Mouse (Mus musculus) lung, postnatal 10 days (tissue): ENCODE data around the gene Bmpr1b.
A peak's percentile ranks its signal among the peaks of the same experiment; 100 is the strongest.

Experiments used
- DNase-seq: peaks from one replicate; pipeline ENCODE4 v3.0.0; 2021

Gene Bmpr1b

DNA sequence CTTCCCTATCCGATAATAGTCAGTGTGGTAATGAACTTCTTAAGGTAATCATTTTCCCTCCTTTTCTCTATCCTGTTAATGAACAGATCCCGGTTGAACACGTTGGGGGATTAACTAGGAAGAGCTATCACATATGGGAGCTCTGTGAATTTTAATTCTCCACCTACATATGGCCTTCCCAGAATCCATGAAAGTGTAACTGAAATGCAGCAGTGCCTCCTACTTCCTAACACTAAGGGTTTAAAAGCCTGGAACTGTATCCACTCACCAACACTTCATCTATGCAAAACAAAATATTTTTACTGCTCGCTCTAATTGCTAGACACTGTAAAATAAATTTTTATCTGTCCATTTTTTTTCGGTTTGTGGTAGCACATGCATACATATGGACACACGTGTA is 63.0 kb downstream of the Bmpr1b start:
- DNase-seq: no peak

DNA sequence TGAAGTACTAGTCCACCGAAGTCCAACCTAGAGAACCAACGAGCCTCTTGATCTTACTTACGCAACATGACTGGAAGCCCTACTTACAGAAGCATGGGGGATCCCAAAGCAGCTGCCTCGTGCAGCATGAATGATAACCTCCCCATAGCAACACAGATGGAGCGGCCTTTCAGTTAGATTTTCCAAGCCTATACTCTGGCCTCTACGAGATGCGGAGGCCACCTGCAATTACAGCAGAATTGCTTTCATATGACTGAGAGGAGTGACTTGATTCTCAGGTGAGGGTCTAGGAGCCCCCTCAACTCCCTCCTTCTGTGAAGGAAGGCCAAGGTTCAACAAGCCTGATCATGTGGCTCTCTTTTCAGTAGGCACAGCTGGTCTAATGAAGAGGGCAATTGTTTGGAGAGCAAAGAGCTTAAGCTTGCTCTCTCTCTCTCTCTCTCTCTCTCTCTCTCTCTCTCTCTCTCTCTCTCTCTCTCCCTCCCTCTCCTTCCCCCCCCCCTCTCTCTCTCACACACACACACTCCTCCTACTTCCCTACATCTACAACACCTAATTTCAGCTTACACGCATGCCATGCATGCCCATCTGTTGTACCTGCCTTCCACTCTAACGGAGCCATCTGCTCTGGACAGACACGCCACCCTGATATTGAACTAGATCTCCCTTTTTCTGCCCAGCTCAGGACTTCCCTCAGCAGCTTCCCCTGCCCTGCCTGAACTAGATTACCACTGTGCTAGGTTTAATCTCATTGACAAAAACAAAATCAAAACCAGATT is 65.0 kb downstream of the Bmpr1b start:
- no peak for DNase-seq

DNA sequence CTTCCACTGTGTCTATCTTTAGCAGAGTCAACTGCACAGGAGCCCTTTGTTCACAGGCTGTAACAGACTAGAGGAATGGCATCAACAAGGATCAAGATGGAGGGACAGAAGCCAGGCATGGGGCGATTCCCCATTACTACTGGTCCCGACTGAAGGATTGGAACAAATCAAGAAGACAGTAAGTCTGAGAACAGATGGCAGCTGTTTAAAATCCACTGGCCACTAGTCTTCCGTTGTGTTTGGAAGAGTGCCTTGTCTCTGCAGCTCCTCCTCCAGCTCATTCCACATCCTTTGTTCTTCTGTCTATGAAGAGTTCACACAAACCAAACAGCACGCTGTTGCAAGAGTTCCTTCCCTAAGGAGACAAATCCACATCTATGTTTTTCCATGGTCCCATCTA is 65.6 kb downstream of the Bmpr1b start:
- peak; percentile 3 for DNase-seq

DNA sequence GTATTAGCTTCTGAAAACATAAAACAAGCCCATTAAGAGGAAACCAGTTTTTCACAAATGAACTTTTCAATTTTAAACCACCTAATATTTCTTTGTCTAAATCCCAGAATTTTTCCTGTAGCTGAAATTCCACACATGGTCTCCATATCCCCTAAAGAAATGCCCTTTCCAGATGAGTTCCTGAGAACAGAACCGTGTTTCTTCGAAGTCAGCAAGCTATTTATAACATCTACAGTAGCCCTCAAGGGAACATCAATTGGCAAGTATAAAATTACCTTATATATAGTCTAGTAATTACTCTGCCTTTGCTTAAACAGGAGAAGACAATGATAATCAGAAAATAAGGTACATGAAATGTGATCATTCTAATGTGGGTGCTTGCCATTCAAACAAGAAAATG is 70.1 kb downstream of the Bmpr1b start:
- DNase-seq: no peak

DNA sequence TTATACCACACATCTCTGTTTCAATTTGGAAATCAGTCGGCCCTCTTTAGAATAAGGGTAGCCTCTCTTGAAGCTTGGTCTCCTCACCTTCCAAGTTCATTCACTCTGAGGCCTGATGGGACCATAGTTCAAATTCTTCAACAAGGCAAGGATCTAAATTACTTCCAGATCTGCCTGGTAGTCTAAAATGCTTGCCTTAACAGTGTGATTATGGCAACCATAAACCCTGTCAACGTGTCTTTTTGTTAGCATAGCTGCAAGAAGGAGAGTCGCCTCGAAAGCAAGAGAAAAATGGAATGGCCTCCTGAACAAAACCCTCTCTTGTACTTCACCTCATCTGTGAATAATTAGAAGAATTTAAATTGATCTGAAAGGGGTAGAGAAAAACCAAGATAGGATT is 75.2 kb downstream of the Bmpr1b start:
- DNase-seq: no peak

DNA sequence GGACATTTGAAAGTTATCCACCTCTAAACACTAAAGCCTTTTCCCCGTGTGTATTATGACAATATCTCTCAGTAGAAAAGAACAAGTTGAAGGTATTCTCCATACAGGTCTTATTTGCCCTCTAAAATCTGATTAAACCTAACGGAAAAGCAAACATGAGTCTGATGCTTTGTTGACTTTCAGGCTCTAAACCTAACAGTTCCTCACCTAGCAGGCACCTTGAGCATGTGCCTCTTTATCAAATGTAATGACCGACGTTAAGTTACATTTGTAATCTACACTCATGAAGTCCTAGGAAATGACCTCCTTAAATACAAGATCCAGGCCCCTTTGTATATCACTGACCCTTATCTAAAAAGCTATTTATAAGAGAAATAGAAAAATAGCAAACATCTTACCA is 79.5 kb downstream of the Bmpr1b start:
- DNase-seq: no peak

DNA sequence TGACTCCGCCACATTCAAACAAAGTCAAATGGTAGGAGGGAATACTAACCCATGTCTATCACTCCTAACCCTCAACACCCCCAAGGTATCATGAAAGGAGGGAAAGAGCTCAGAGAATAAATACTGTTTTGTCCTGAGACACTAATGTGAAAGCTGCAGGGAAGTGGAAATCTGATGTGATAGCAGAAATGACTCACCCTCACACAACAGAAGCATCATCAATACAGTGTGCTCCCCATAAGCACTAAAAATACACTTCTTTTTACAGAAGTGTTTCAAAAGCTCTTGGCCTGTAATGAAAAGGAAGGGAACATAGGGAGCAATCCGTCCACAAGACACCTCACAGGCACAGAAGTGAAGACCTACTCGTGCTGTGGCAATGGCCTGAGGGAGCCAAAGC is 83.3 kb downstream of the Bmpr1b start:
- DNase-seq: no peak

DNA sequence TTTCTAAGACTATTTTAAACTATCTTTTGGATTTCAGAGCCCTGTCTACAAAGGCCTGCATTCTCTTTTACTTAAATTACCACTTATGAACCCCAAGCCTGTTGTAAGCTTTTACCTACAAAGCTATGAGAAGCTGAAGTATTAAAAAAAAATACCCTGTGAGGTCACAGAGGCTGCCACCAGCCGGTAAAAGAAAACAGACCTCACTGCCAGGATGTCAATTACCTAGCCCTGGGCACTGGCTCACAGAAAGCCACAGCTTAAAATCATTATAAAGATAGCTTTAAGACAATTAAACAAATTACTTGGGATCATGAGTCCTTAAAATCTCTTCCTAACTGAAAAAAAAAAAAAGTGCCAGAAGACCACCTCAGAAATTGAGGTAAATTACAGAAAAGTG is 85.1 kb downstream of the Bmpr1b start:
- DNase-seq: no peak

DNA sequence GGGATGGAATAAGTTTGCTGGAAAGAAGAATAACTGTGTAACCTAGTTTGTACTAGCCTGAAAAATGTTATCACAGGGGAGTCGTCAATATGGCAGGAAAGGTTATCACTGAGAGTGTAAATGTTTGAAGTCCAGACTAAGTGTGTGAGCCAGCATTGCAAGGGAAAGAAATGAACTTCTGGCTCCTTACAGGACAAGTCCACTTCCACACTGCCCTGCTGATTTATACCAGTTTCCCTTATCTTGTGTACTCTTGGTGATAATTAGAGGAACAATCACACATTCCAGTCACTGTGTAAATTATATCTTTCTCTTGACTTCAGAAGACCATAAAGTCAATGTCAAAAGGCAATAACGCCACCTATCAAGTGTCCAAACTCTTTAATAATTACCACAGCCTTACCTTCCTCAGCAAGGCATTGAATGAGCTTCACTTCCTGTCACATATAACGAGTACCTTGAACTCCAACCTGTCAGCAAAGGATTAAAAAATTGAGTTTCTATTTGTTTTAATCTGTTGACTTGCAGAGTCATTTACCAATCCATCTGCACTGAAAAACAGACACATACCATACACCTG is 91.4 kb downstream of the Bmpr1b start:
- no peak for DNase-seq

DNA sequence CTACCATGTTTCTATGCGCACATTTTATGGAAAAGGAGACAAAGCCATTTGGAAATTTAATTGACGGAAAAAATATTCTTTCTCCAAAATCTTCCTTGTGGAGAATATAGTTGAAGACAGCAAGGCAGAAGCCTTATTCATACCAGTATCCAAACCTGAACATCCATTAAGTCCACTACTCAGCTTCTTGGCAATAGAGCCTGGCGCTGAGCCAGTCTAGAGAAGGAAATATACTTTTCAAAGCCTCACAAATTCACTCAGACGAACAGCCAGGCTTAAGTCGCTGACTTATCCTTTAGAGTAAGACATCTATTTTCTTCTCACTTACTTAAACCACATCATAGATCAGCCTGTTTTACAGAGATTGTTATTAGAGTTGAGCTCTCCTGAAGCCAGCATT is 97.6 kb downstream of the Bmpr1b start:
- no peak for DNase-seq

DNA sequence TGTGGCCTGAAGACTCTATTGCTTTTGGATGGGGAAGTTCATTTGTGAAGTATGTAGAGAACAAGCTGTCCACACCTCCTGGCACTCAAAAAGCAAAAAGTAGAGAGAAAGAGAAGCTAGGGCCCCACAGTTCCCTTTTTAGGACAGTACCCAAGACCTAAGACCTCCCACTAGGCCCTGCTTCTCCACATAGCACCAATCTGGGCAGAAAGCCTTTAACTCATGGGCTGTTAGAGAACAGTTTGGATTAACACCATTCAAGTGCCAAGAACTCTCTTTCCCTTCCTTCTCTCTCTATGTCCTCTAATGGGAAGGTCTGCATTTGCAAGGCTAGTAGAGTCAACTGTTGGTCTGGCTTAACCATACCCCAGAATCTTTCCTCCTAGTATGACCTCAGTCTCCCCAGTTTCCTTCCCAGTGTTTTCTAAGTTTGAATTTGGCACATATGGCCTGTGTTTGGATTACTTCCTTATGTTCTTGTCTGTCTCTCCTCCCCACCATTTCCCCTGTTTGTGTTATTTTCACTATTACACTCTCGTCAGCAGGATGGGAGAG is 102.4 kb downstream of the Bmpr1b start:
- peak; percentile 45 for DNase-seq

DNA sequence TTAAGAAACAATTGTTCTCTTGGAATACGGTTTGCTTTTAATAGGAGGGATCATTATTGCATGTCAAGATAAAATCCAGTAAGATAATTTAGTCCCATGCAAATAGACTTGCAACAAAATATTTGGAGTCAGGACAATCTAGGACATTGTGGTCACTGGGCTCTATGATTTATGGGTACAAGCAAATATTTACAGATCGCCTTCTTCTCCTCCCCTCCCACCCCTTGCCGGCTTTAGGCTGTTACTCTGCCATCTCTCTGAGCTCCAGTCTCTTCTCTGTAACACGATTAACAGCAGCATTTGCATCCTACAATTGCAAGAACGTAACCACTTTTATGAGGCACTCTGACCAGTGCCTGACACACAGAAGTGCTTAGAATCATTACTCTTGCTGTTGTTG is 104.1 kb downstream of the Bmpr1b start:
- DNase-seq: peak; percentile 12

DNA sequence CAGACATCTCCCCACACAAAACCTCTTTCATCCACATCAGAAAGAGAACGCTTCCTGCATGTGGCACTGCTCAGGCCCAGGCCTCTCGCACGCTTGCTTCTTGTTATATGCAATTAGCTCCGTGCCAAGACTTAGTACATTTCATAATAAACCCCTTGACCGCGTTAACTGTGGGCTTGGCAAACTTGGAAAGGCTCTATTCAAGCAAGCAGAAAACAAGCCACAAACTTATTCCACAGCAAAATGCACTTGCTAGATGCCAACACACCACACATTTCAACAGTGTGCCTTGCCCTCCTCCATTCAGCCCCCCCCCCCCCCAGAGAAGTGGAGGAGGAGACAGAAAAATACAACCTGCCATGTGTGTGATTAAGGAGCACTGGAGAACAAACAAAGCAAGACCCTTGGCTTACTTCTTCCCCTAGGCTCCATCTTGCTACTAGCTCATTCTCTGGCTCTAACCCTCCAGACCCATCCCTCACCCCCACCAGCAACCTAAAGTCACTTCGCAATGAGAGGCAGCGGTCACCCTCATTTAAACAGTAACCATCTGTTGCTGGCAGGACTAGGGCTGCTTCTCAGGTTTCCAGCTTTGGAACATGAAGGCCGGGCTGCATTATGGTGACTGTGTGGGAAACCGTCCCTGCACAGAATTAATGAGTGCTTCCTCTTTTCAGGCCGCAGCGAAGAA is 105.5 kb downstream of the Bmpr1b start:
- DNase-seq: peak; percentile 21

DNA sequence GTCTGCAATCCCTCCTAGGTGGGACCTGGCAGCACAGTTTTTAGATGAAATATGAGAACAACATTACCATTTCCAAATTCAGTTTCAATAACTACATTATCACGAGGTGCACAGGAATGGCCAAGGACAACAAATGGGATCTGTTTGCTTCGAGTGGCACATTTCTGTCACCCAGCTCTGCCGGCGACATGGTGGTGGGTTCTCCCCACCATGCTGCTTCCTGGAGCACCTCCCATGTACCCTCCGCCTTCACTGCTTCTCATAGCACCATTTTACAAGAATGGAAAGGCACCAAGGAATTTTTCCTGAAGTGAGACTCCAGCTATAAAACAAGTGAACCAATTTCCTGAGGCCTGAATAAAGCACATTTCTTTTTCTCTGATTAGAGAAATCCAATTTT is 108.0 kb downstream of the Bmpr1b start:
- no peak for DNase-seq

DNA sequence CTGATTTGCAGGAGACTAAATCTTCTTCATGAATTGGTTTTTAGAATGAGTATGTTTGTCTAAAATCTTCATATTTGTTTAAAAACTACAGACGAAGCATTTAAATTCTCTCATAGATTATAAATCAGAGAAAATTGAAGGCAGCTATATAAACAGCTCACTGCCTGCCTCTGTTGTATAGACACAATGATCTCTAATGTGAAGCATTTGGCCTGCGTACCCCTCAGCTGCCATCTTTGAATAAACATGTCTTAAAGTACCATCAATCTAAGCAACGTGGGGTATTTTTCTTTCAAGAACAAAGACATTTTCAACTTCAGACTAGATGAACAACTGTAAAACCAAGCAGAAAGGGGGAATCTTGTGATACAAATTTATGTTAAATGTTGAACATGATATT is 109.3 kb downstream of the Bmpr1b start:
- no peak for DNase-seq

DNA sequence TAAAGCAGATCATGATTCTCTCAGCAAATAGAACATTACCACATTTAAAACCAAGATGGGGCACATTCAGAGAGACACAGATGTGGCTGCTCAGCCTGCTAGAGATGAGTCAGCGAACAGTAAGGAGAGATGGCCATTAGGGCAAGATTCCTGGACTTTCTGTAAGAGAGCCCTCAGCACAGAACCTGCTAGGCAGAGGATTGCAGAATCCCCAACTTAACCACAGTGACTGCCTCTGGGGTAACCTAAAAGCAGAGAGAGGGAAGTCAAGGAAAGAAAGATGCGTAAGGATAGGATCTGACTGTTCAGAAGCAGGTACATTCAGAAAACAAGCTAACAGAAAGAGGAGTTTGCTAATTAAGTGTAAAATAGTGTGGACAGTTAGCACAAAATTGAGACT is 118.5 kb downstream of the Bmpr1b start:
- no peak for DNase-seq

DNA sequence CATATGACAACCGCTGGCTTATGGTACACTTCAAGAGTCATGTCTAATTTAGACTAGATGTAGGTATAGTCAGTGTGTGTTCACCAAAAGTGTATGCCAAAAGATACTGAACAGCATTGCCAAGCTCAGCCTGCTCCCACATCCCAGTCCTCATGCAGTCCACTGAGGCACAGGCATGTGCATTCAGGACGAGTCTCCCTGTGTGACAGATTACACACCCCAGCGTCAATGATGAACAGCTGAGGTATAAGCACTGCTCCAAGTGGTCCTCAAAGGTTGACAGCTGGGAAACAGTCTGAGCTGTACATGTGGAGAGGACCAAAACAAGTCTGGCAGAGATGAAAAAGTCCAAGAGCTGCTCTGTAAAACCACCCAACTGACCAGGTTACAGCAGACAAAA is 119.6 kb downstream of the Bmpr1b start:
- no peak for DNase-seq

DNA sequence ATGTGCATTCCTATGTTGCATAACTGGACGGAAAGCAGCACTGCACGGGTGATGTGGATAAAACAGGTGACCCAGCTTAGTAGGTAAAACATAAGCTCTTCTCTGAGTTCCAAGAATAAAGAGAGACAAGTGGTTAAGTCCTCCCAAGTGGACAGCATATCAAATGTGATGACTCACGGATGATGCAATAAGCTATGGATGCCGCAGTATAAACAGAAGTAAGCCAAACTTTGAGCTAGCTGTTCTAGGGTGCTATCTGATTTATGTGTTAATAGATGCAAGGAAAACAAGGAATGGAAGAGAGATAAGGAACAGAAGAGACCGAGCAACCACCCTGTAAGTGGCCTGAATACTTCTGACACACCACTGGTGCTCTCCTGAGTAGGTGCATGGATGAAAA is 120.1 kb downstream of the Bmpr1b start:
- no peak for DNase-seq

DNA sequence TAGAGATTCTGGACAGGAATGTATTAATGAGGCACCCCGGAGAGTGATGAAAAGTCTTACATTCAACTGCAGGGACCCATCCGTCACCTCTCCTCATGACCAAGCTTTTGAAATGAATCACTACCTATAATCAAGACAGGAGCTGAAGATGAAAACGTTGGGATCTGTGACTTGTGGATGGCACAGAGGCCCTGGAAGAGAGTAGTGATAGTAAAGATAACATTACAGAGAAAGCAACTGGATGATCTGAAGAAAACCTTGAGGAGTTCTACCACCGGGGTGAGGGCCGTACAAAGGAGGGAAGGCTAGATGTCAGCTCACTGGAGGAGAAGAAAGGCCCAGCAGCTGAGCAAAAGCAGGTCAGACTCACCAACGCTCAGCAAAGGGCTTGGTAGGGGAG is 120.7 kb downstream of the Bmpr1b start:
- no peak for DNase-seq

DNA sequence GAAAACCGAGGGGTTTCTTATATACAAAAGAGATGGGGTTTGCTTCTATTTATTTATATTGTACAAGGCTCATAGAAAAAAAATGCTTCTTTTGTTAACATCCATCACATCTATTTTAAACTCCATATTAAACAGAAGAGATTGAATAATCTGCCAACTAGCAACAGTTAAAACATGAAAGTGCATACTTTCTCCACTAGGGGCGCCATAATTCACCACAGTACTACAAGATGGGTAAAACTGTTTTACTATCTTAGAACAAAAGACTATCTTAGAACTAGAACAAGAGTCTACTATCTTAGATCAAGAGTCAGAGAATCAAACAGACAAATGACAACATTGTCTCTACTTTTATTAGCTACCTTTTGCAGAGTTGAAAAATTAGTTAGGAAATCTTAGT is 125.8 kb downstream of the Bmpr1b start:
- peak; percentile 22 for DNase-seq

DNA sequence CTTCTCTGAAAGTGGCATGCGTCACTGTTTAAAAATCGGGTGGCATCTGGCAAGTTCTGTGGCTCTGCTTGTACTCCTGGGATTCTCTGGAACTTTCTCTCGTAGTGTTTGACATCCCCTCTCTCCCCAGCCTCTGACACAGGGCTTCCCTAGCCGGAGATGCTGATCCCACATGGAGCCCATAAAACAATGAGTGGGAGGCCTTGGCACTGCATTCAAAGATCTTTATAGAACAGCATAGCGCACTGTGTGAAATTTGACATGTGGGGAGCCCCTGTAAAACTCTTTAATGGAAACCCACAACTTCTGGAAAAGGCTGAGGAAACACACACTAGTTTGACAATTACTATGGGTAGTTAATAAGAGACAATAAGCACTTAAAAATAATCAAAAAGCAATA is 126.2 kb downstream of the Bmpr1b start:
- no peak for DNase-seq

DNA sequence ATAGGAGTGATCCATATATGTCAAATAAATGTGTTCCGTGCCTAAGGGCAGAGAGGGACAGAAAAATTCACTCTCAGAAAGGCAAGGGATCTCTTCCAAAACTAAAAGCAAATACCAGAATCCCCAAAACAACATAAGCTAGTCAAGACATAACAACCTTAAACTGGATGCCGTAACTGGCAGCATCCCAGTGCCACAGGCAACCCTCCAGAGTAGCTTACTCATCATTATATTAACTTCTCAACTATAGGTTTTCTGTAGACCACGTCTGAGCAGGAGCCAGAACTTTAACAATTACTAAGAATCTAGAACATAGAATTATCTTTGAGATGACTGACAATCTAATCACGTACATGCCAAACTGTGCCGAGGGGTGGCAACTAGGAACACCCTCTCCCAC is 128.9 kb downstream of the Bmpr1b start:
- DNase-seq: no peak

DNA sequence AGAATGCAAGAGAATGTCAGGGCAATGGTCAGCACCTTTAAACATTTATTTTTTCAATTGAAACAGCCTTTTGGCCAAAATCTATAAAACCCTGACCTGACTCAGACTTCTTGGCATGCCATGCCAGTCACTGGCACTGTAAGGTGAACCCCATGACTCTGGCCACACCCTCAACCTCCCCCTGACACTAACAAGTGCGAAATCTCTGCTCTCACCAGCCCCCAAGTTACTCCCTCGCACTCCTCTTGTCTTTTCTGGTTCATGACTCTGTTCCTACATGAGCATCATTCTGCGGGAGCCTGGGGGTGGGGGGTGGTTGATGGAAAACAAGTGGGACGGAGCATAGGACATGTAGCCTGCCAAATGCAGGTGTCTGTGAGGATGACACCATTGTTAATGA is 135.1 kb downstream of the Bmpr1b start:
- no peak for DNase-seq

DNA sequence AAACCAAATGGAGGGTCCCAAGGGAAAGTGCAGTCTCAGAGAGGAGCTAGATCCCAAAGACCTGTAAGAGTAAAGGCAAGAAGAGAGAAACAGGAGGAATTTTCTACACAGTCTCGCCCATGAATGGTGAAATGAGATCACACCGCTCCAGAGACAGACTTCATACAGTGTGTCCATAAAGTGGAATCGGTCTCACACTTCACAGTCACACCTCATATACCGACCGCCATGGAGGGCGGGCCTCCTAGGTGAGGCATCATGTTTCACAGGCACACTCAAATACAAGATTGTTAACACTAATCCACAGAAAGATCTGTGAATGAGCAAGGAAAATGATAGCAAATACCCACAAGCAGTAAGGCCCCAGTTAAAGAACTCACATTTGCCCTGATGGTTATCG is 149.5 kb downstream of the Bmpr1b start:
- no peak for DNase-seq
